Mouse (Mus musculus): ENCODE data around the gene AI481877.

Gene AI481877

DNA sequence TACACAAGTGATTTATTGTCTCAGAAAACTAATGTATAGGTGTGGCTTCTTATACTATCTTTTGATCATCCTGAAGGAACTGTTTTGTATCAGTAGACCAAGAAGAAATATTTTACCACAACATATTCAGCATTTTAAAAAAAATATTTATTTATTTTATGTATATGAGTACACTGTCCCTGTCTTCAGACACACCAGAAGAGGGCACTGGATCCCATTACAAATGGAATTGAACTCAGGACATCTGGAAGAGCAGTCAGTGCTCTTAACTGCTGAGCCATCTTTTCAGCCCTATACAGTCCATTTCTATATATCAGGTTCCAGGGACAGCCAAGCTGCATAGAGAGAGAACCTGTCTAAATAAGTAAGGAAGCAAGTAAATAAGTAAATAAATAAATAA lies 15.2 kb downstream of the AI481877 start:
- DNase-seq, result no peak

DNA sequence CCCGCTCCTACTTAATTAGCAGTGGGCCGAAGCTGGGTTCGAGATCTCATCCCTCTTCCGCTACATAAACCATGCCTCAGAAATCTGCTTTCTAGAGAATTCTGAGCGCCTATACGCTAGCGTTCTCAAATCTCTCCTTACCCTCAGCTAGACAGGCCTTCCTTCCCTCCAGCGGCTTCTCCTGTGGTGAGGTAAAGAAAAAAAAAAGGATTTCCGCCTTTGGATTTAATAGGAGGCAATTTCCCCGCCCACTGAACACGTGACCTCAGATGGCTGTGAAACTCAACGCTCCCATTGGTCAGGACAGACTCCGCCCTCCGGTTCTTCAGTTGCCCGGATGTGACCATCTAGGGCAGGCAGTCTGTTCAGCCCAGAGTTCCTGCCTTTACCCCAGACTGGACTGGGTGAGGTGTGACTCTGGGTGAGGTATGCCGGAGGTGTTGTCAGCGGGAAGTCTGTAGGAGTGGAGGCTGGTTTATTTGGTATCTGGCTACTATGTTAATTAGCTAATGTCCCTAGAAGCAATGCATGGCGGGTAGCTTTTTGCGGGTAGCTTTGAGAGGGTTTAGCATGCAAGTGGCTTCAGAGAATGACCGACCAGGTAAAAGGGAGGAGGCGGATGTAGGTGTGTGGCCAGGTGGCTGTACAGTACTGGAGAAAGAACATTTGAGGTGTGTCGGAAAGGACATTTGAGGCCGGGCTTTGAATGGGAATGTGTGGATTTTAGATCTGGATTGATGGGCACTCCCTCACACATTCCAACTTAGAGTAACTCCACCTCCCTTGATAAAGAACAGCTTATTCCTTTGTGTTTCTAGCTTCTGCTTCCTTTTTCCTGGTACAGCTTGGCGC lies 20.9 kb downstream of the AI481877 start:
- DNase-seq, result no peak

DNA sequence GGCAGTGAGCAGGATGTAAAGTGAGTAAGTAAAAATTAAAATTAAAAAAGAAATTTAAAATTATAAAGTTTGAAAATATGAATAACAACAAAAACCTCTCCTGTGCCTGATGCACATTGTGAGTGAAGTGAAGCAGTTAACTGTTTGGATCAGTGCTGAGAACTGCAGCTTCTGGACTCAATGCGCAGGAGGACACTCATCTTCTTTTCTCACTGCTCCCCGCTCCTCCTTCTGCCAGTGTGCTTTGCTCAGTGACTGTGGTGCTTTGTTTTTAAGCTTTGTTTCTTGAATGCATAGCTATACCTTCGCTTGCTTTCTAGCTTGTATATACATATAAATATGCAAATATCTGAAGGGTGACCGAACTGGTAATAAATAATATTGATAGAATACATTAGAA lies 30.1 kb downstream of the AI481877 start:
- DNase-seq, result no peak

GRCm38 (mm10) chr4:59107886-59108285 lies 30.9 kb downstream of the AI481877 start:
- no peak for DNase-seq

DNA sequence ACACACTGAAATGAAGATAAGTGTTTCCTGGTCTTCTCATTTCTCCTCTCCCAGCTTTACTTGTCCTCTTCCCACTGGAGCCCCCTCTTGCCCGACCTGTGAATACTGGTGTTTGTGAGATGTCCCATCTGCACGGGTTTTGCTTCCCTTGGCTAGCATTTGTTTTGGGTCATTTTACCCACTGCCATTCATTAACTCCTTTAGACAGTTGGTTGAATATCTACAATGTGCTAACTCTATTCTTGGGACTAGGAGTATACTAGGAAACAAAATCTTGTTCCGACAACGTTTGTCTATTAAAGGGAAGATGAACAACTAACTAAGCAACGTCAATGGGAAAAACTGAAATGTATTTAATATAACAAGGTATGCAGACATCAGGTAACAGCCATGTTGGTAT lies 32.1 kb downstream of the AI481877 start:
- no peak for DNase-seq

DNA sequence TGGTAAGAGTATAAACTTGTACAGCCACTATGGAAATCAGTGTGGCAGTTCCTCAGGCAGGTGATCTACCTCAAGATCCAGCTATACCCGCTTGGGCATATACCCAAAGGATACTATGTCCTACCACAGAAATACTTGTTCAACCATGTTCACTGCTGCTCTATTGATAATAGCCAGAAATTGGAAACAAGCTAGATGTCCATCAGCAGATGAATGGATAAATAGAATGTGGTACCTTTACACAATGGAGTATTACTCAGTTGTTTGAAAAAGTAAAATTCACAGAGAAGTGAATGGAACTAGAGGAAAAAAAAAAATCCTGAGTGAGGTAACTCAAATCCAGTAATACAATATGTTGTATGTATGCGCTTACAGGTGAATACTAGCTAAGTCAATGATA lies 34.6 kb downstream of the AI481877 start:
- no peak for DNase-seq

DNA sequence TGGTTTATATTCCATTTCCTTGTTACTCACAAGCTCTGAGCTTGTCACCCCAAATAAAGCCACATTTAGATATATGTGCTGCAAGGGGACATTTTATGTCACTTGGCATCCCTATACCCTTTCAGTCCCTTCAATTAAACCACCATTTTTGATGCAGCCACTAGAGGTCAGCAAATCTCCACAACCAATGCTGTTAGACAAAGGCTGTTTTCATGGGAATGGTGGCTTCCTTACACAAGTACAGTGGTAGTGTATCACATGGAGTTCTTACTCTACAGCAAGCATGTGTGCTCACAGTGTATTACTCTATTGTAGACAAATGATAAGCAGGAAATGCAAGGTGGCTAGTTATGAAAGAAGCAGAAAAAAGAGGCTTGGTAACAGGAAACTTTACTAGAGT lies 42.4 kb downstream of the AI481877 start:
- peak; percentile 82 for DNase-seq

DNA sequence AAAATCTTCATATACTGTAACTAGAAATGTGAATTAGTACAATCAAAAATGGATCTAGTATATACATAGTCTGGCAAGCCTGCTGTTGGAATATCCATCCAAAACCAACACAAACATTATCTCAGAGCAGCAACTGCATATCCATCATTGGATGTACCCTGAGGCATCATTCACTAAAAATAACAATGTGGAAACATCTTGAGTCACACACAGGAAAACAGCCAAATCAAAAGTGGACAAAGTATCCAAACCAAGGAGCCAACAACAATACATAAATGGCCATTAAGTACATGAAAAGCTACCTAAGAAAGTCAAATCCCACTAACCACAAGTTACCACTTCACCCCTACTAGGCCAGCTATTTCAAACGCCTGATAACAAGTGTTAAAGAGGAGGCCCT lies 49.4 kb downstream of the AI481877 start:
- DNase-seq, result no peak

- DNase-seq, result no peak
These were observed 55.4 kb downstream of the AI481877 start for GRCm38 (mm10) chr4:59083430-59083829.

GRCm38 (mm10) chr4:59069276-59069675 lies 69.5 kb downstream of the AI481877 start:
- no peak for DNase-seq

DNA sequence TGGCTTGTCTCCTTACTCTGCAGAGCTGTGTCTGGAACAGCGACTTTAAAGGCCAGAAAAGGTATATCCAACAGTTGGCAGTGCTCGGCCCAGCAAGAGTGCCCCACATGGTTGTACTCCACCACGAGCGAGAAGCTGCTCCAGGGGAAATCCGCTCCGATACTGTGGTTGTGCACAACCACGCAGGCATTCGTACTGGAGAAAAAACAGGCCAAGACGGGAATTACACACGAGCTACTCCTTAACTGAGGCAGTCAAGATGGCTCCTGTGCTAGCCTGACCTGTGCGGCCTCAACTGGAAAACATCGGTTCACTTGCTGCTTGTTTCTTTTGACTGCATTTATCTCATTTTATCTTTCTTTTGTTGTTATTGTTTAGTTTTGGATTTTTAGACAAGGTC lies 76.3 kb downstream of the AI481877 start:
- no peak for DNase-seq

DNA sequence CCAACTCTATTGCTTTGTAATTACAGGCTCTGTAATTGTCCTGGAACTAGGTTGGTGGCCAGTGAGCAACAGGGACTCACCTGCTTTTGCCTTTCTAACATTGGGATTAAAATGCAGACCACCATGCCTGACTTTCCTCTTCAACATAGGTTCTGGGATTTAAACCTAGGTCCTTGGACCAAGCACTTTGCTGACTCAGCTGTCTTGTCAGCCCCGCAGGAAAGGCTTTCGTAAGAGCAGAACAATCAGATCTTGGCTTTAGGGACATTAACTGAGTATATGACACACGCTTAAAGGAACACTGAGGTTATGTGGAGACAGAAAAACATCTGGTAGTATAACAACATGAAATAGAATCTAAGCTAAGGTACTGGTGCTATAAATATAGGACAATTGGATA lies 80.9 kb downstream of the AI481877 start:
- DNase-seq, result no peak

GRCm38 (mm10) chr4:59051081-59051480 lies 87.7 kb downstream of the AI481877 start:
- DNase-seq, result no peak

DNA sequence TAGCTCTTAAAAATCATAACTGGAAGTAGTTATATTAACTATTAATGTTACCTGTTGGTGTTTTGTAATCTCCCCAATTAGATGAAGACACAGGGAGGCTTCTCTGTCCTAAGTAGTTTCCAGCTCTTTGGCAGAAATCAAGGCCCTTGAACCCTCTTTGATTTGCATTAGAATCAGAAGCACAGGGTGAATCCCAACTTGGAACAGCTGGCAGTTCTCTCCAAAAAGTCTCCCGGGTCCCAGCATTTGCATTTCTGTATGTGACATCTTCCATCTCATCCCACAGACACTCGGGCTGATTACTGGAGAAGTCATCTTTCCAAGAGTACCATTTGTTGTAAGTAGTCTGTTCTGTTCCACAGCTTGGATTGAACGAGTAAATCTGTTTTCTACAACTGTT lies 91.6 kb downstream of the AI481877 start:
- no peak for DNase-seq

- no peak for DNase-seq
These were observed 94.9 kb downstream of the AI481877 start for GRCm38 (mm10) chr4:59043891-59044290.

GRCm38 (mm10) chr4:59043074-59043473 lies 95.7 kb downstream of the AI481877 start:
- no peak for DNase-seq

DNA sequence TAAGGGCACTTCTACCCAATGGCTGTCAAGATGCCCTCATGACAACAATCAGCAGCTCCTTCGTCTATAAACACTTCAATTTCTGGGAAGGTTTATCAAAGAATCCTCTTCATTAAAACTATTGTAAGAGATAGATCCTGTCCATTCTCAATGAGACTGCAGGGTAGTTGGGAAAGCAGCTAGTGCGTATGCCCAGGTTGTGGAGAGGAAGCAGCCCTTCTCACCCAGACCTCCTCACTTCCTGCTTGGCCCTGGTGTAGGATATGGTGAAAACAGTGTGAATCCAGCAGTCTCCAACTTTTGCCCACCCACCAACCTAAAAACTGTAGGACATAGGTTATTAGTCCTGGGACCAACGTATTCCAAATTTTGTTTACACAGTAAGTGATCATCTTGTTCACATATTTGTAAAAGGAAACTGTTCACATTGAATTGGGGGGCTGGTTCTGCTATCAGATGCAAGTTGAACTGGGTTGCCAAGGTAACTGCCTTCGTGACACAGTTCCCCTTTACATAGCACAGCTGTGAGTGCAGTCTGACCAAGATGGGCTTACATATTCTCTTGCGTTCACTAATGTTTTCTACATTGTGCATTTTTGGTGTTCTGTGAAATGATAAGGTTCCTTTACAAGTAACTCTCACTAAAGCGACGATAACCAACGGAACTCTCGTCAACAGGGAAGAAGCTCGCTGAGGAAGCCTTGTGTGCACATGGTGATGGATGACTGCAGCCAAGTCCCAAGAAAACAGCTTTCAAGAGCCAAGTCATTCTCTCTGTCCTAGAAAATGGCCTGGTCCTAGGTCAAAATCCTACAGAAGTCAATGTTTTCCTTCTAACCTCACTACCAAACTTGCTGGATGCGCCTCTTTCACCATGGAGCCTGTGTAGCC lies 98.1 kb downstream of the AI481877 start:
- peak; percentile 26 for DNase-seq

DNA sequence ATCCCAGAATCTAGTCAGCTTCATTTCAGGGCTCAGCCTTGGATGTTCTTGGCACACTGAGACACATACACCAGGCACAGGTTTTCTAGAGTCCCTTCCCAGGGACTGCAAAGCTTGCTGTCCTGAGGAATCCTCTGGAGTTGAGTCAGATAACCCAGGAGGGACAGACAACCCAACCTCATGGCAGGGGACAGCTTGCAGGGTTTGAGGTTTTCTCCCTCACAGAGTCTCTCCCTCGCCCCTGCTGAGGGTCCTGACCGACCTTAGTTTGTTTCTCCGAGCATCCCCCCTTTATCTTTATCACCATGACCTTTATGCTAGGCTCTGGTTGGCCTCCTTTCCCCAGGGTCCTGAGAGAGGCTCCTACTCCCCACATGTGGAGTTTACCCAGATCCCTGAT lies 101.3 kb downstream of the AI481877 start:
- no peak for DNase-seq

DNA sequence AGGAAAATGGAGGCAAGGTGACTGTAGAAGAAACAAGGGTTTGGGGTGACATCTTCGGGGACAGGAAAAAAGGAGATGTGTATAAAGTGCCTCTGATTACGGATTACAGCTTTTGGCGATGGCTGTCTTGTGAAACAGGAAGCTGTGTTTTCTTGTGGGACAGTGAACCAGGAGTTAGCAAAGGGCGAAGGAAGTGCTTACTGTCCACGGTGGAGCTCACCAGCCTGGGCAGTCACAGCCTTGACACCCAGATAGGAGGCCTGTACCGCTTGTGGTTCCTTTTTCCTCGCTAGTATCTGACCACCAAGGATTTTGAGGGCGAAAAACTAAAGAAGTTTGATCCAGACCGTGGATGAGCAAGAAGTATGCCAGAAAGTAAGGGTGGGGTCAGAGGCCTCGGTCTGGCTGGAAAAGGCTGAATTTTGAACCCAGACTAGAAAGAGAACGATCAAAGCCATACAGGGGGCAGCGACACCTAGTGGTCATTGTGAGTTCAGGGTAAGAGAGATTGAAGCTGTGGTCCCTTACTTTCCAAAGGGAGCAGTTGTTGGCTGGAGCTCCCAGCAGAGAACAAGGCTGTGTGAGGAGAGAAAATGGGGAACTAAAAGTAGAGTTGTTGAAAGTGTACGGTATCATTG lies 102.2 kb downstream of the AI481877 start:
- peak; percentile 82 for DNase-seq

- peak; percentile 23 for DNase-seq
These were observed 102.9 kb downstream of the AI481877 start for GRCm38 (mm10) chr4:59035786-59036350.

GRCm38 (mm10) chr4:59034918-59035785 lies 103.6 kb downstream of the AI481877 start, which contains the start of gene Gng10:
Gene Gng10, plus strand, starts transcription at chr4:59035088.
- DNase-seq, result peak; percentile 82

GRCm38 (mm10) chr4:59034325-59034917 lies 104.4 kb downstream of the AI481877 start:
- peak; percentile 20 for DNase-seq

All from thymus, postnatal 14 days (tissue).